Mouse (Mus musculus): ENCODE results near the gene Simc1. TPM values are rescaled to one million over a fixed set of nuclear protein-coding genes. Genes with fewer than 3 reads are reported as not detected.
"Not testable (repeated sequence)": the region's sequence is repeated elsewhere in the genome, so short reads cannot be mapped to it uniquely, and the experiment has no call there.

The Simc1 gene
- polyA plus RNA-seq, 1 experiment from 2014 or later = 15.0 TPM

- H3K4me1 ChIP-seq (replicated peaks) = peaks cover 15% of the 10 kb centered on the region
- not testable (repeated sequence) for H3K4me3 ChIP-seq; H3K27ac ChIP-seq; H3K36me3 ChIP-seq; DNase-seq (ENCODE audit: low spot score); H3K9me3 ChIP-seq
- peaks cover 14% of the 10 kb centered on the region; the same call in 1 of the 2 replicates for H3K27me3 ChIP-seq (ENCODE audit: insufficient read depth, poor library complexity, severe bottlenecking)
- 91% methylated on average over 7 of the region's 7 CpGs for WGBS
Measured at GRCm38 (mm10) chr13:54499551-54499950, 4.0 kb upstream of the Simc1 start.

- Histone ChIP-seq H3K9me3 (no peaks in the 10 kb centered on the region), H3K4me1 (replicated peaks) (peaks cover 23% of the 10 kb centered on the region), H3K4me3 (no peak overlapping the region), H3K36me3 (no peaks in the 10 kb centered on the region), H3K27ac (no peak overlapping the region), H3K27me3 (ENCODE audit: insufficient read depth, poor library complexity, severe bottlenecking) (peaks cover 14% of the 10 kb centered on the region; the same call in 1 of the 2 replicates)
- 80% methylated on average over 2 of the region's 2 CpGs for WGBS
- DNase-seq (ENCODE audit: low spot score) = no peak
Measured at GRCm38 (mm10) chr13:54501352-54501751, 2.2 kb upstream of the Simc1 start.

- Histone ChIP-seq H3K9me3 (no peaks in the 10 kb centered on the region), H3K4me1 (replicated peaks) (peaks cover 23% of the 10 kb centered on the region), H3K36me3 (0 out of 2 replicates have a peak, but pooled peaks cover 2% of the 10 kb centered on the region), H3K4me3 (no peak overlapping the region), H3K27me3 (ENCODE audit: insufficient read depth, poor library complexity, severe bottlenecking) (peaks cover 14% of the 10 kb centered on the region; the same call in 1 of the 2 replicates), H3K27ac (no peak overlapping the region)
- 67% methylated on average over 3 of the region's 3 CpGs for WGBS
- no peak for DNase-seq (ENCODE audit: low spot score)
Measured at GRCm38 (mm10) chr13:54501957-54502690, 1.5 kb upstream of the Simc1 start.

- H3K9me3 ChIP-seq = no peaks in the 10 kb centered on the region
- peak overlapping the region; percentile 73 for H3K4me3 ChIP-seq
- H3K27me3 ChIP-seq (ENCODE audit: insufficient read depth, poor library complexity, severe bottlenecking) = peaks cover 14% of the 10 kb centered on the region; the same call in 1 of the 2 replicates
- under 1% methylated on average over 14 of the region's 14 CpGs for WGBS
- no peak for DNase-seq (ENCODE audit: low spot score)
- H3K27ac ChIP-seq = peak overlapping the region; percentile 91
- peaks cover 23% of the 10 kb centered on the region for H3K4me1 ChIP-seq (replicated peaks)
- H3K36me3 ChIP-seq = 0 out of 2 replicates have a peak, but pooled peaks cover 5% of the 10 kb centered on the region
Measured at GRCm38 (mm10) chr13:54503278-54503603, 338 bp upstream of the Simc1 start.

- DNase-seq (ENCODE audit: low spot score) = peak; percentile 6
- Histone ChIP-seq H3K36me3 (0 out of 2 replicates have a peak, but pooled peaks cover 5% of the 10 kb centered on the region), H3K4me1 (replicated peaks) (peaks cover 23% of the 10 kb centered on the region), H3K4me3 (peak overlapping the region; percentile 73), H3K9me3 (no peaks in the 10 kb centered on the region), H3K27me3 (ENCODE audit: insufficient read depth, poor library complexity, severe bottlenecking) (peaks cover 14% of the 10 kb centered on the region; the same call in 1 of the 2 replicates), H3K27ac (peak overlapping the region; percentile 91)
- 40% methylated on average over 7 of the region's 7 CpGs for WGBS
Measured at GRCm38 (mm10) chr13:54504611-54505260, 1.2 kb downstream of the Simc1 start.

- no peak overlapping the region for H3K27ac ChIP-seq
- whole genome bisulfite sequencing = 89% methylated on average over 1 of the region's 1 CpGs
- H3K36me3 ChIP-seq = 0 out of 2 replicates have a peak, but pooled peaks cover 6% of the 10 kb centered on the region
- no peaks in the 10 kb centered on the region for H3K9me3 ChIP-seq
- no peak overlapping the region for H3K4me3 ChIP-seq
- peaks cover 14% of the 10 kb centered on the region; the same call in 1 of the 2 replicates for H3K27me3 ChIP-seq (ENCODE audit: insufficient read depth, poor library complexity, severe bottlenecking)
- DNase-seq (ENCODE audit: low spot score) = no peak
- peaks cover 23% of the 10 kb centered on the region for H3K4me1 ChIP-seq (replicated peaks)
Measured at GRCm38 (mm10) chr13:54505920-54506319, 2.3 kb downstream of the Simc1 start.

- 90% methylated on average over 4 of the region's 4 CpGs for WGBS
- H3K4me3 ChIP-seq = no peak overlapping the region
- H3K27me3 ChIP-seq (ENCODE audit: insufficient read depth, poor library complexity, severe bottlenecking) = no peaks in the 10 kb centered on the region
- no peak overlapping the region for H3K27ac ChIP-seq
- no peaks in the 10 kb centered on the region for H3K4me1 ChIP-seq (replicated peaks)
- H3K9me3 ChIP-seq = peaks cover 7% of the 10 kb centered on the region; the same call in 1 of the 2 replicates
- no peak for DNase-seq (ENCODE audit: low spot score)
- H3K36me3 ChIP-seq = peaks cover 26% of the 10 kb centered on the region
Measured at GRCm38 (mm10) chr13:54520221-54520620, 16.6 kb downstream of the Simc1 start.

GRCm38 (mm10) chr13:54521181-54521580 lies 17.6 kb downstream of the Simc1 start:
- peaks cover 27% of the 10 kb centered on the region for H3K36me3 ChIP-seq
- no peak for DNase-seq (ENCODE audit: low spot score)

GRCm38 (mm10) chr13:54527140-54527539 lies 23.6 kb downstream of the Simc1 start:
- Histone ChIP-seq H3K27ac (no peak overlapping the region), H3K9me3 (no peaks in the 10 kb centered on the region), H3K27me3 (ENCODE audit: insufficient read depth, poor library complexity, severe bottlenecking) (no peaks in the 10 kb centered on the region), H3K4me1 (replicated peaks) (no peaks in the 10 kb centered on the region), H3K36me3 (peaks cover 78% of the 10 kb centered on the region), H3K4me3 (no peak overlapping the region)
- no peak for DNase-seq (ENCODE audit: low spot score)
- 90% methylated on average over 6 of the region's 6 CpGs for whole genome bisulfite sequencing

More at GRCm38 (mm10) chr13:54521181-54521580, 17.6 kb downstream of the Simc1 start:
- no peaks in the 10 kb centered on the region for H3K9me3 ChIP-seq
- no peaks in the 10 kb centered on the region for H3K4me1 ChIP-seq (replicated peaks)
- H3K27ac ChIP-seq = no peak overlapping the region
- H3K27me3 ChIP-seq (ENCODE audit: insufficient read depth, poor library complexity, severe bottlenecking) = no peaks in the 10 kb centered on the region
- no peak overlapping the region for H3K4me3 ChIP-seq

- Histone ChIP-seq H3K36me3 (peaks cover 81% of the 10 kb centered on the region), H3K9me3 (no peaks in the 10 kb centered on the region)
- no peak for DNase-seq (ENCODE audit: low spot score)
Measured at GRCm38 (mm10) chr13:54532134-54532533, 28.6 kb downstream of the Simc1 start.

GRCm38 (mm10) chr13:54548036-54548435 lies 44.5 kb downstream of the Simc1 start:
- Histone ChIP-seq H3K9me3 (no peaks in the 10 kb centered on the region), H3K4me3 (no peak overlapping the region), H3K27me3 (ENCODE audit: insufficient read depth, poor library complexity, severe bottlenecking) (no peaks in the 10 kb centered on the region), H3K36me3 (peaks cover 81% of the 10 kb centered on the region), H3K4me1 (replicated peaks) (no peaks in the 10 kb centered on the region), H3K27ac (no peak overlapping the region)
- WGBS = 88% methylated on average over 7 of the region's 7 CpGs
- DNase-seq (ENCODE audit: low spot score) = no peak

More at GRCm38 (mm10) chr13:54532134-54532533, 28.6 kb downstream of the Simc1 start:
- no peak overlapping the region for H3K4me3 ChIP-seq
- no peaks in the 10 kb centered on the region for H3K4me1 ChIP-seq (replicated peaks)
- H3K27me3 ChIP-seq (ENCODE audit: insufficient read depth, poor library complexity, severe bottlenecking) = no peaks in the 10 kb centered on the region
- no peak overlapping the region for H3K27ac ChIP-seq

- 94% methylated on average over 9 of the region's 9 CpGs for WGBS
- Histone ChIP-seq H3K4me3 (no peak overlapping the region), H3K36me3 (peaks cover 99% of the 10 kb centered on the region), H3K9me3 (no peaks in the 10 kb centered on the region), H3K27ac (no peak overlapping the region), H3K4me1 (replicated peaks) (no peaks in the 10 kb centered on the region), H3K27me3 (ENCODE audit: insufficient read depth, poor library complexity, severe bottlenecking) (no peaks in the 10 kb centered on the region)
- DNase-seq (ENCODE audit: low spot score) = no peak
Measured at GRCm38 (mm10) chr13:54556176-54556575, 52.6 kb downstream of the Simc1 start.

GRCm38 (mm10) chr13:54556796-54557195 lies 53.2 kb downstream of the Simc1 start:
- Histone ChIP-seq H3K27ac (no peak overlapping the region), H3K4me1 (replicated peaks) (no peaks in the 10 kb centered on the region), H3K36me3 (peaks cover 99% of the 10 kb centered on the region), H3K4me3 (no peak overlapping the region), H3K9me3 (no peaks in the 10 kb centered on the region), H3K27me3 (ENCODE audit: insufficient read depth, poor library complexity, severe bottlenecking) (no peaks in the 10 kb centered on the region)
- WGBS = 93% methylated on average over 3 of the region's 3 CpGs
- DNase-seq (ENCODE audit: low spot score) = no peak

Measured in hindbrain, embryonic 10.5 days (tissue).